Mouse (Mus musculus) kidney, adult 2 months (tissue): ENCODE results near the gene Tbcb.
"Not testable (repeated sequence)": the region's sequence is repeated elsewhere in the genome, so short reads cannot be mapped to it uniquely, and the experiment has no call there.

Experiments used
- CTCF ChIP-seq: fragments of 200-500 bp; conservative IDR thresholded peaks from 2 replicates; pipeline ENCODE4 v1.5.1; 2011; ENCODE audit warnings: low read depth, mild to moderate bottlenecking, control low read depth, low read length, moderate library complexity, mixed read lengths; ENCODE audit not compliant: insufficient read depth, insufficient read length
- POLR2A ChIP-seq: fragments of 200-500 bp; IDR thresholded peaks from one replicate; pipeline ENCODE4 v1.6.1; 2011; ENCODE audit warnings: low read depth, low read length, control low read depth

DNA sequence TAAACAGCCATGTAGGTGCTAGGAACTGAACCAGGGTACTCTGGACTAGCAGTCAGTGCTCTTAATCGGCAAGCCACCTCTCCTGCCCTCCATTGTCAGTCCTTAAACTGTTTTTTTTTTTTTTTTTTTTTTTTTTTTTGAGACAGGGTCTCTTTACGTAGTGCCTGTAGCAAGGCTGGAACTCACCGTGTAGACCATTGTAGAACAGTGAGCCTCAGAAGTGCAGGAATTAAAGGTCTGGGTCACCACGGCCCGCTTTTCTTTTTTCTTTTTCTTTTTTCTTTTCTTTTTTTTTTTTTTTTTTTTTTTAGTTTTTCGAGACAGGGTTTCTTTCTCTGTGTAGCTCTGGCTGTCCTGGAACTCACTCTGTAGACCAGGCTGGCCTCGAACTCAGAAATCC lies 48.9 kb downstream of the Tbcb start:
- not testable (repeated sequence) for TF ChIP-seq CTCF, POLR2A
